Mouse (Mus musculus) heart, postnatal 10 days (tissue): ENCODE measurements around the gene Pcbp1. TPM values are rescaled to one million over a fixed set of nuclear protein-coding genes. Genes with fewer than 3 reads are reported as not detected.

ENCODE experiments used
- microRNA-seq, 2 experiments: library from miRNA; unstranded; fragments of <30 nt; microRNA quantifications; one replicate each; pipeline ENCODE4 v1.2.0; 2022
- total RNA-seq, 2 experiments: library from RNA; stranded (reverse); gene quantifications; 2 replicates each; pipeline ENCODE4 v1.2.3; 2021

The Pcbp1 gene
- total RNA-seq, 2 experiments from 2014 or later: 205 to 210 TPM

Small RNA genes within 50 kb of the gene (microRNA-seq; reads per million reads assigned to microRNA genes)
- 0 reads per million in 2 experiments for gene Gm22184

Other genes starting within 250 kb of the Pcbp1 start
- 10 to 100 TPM; 26.4 to 31.3 TPM for gene Fam136a, start 160.7 kb downstream of the Pcbp1 start, total RNA-seq
- 10 to 100 TPM; 64.9 to 74.6 TPM for gene Snrpg, start 155.0 kb downstream of the Pcbp1 start, total RNA-seq
- gene Pcyox1, start 129.2 kb downstream of the Pcbp1 start, total RNA-seq: 10 to 100 TPM; 62.8 to 70.7 TPM
- 10 to 100 TPM; 43.1 to 54.0 TPM for gene Tia1, start 122.1 kb downstream of the Pcbp1 start, total RNA-seq
- gene Gm44790, start 99.7 kb downstream of the Pcbp1 start, total RNA-seq: under 1 TPM in 1 of 2 experiments, not detected in 1; 0.93 TPM
- gene C87436, start 87.9 kb downstream of the Pcbp1 start, total RNA-seq: 10 to 100 TPM; 10.5 to 11.4 TPM
- gene Asprv1, start 101.8 kb upstream of the Pcbp1 start, total RNA-seq: under 1 TPM in 1 of 2 experiments, not detected in 1; 0.22 TPM
- gene Mxd1, start 142.8 kb upstream of the Pcbp1 start, total RNA-seq: 1 to 10 TPM; 5.7 to 7.3 TPM
- gene Snrnp27, start 158.2 kb upstream of the Pcbp1 start, total RNA-seq: 10 to 100 TPM; 45.9 to 47.1 TPM
- 1 to 10 TPM; 7.8 to 8.8 TPM for gene Gmcl1, start 207.1 kb upstream of the Pcbp1 start, total RNA-seq